Mouse (Mus musculus) CD4-positive, CD25-positive, alpha-beta regulatory T cell, adult 2 months (primary cell): ENCODE measurements around the gene Rbmxl1.

Experiments
- DNase-seq: peaks from one replicate; pipeline ENCODE4 v3.0.0-alpha.2; 2012; ENCODE audit warnings: low read depth, low spot score

The Rbmxl1 gene

GRCm38 (mm10) chr8:78493031-78493430 lies 15.7 kb downstream of the Rbmxl1 start:
- DNase-seq: no peak

GRCm38 (mm10) chr8:78489733-78490132 lies 19.0 kb downstream of the Rbmxl1 start:
- DNase-seq: no peak

- peak; percentile 3 for DNase-seq
These were observed 31.5 kb downstream of the Rbmxl1 start for GRCm38 (mm10) chr8:78477051-78477829.

GRCm38 (mm10) chr8:78467889-78468288 lies 40.8 kb downstream of the Rbmxl1 start:
- DNase-seq: peak; percentile 12

DNA sequence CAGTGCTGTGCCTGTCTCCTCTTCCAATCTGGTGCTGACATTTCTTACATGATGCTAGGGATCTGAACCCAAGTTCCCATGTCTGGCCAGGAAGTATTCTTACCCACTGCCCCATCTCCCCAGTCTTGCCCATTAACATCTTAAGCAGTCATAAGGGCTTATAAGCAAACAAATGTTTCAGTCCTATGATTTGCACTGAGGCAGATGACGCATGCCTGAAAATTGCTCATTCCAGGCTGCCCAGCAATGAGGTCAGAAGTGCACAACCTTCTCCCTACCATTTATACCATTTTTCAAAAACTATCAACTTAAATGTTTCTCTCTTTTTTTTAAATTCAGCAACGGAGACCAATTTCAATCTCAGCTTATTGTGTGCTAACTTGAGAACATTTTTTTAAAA lies 44.8 kb downstream of the Rbmxl1 start:
- no peak for DNase-seq

GRCm38 (mm10) chr8:78456441-78456840 lies 52.3 kb downstream of the Rbmxl1 start:
- DNase-seq: no peak
